Mouse (Mus musculus) urinary bladder, postnatal 4 days (tissue): Measurements from ENCODE around the gene Sh3rf3.
A peak's percentile ranks its signal among the peaks of the same experiment; 100 is the strongest.

ENCODE experiments used
- DNase-seq, 2 experiments: peaks; one replicate each; pipeline ENCODE4 v3.0.0; 2021 to 2022; ENCODE audit warnings: low spot score in 2 of 2

Sh3rf3 gene

DNA sequence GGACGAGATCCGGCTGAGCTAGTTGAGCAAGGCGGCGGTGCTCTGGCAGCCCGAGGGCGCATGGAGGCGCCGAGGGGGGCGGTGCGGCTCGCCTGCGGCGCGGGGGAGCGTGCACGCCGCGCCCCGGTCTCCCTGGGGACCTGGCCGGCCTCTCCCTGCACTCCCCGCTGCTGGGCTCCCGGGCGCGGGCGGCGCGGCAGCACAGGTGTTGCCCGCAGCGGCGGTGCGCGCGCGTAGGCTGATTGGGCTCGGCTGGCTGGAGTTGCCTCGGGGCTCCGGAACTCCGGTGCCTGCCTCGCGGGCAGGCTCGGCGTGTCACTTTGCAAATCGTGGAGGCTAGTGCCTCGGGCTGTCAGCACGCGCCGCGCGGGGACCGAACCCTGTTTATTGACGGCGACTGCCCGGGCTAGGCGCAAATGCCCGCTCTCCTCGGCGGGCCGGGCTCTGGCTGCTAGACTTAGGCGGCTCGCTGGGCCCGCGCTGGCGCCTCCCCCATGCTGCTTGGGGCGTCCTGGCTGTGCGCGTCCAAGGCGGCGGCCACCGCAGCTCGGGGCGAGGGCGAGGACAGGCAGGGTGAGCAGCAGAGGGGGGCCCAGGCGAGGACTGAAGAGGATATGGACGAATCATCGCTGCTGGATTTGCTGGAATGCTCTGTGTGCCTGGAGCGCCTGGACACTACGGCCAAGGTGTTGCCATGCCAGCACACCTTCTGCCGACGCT lies at the start of gene Sh3rf3:
TSS of gene Sh3rf3 (plus strand) at position 279 of the 720 bp plus-strand sequence.
- DNase-seq: peak; percentile 21 to 61

DNA sequence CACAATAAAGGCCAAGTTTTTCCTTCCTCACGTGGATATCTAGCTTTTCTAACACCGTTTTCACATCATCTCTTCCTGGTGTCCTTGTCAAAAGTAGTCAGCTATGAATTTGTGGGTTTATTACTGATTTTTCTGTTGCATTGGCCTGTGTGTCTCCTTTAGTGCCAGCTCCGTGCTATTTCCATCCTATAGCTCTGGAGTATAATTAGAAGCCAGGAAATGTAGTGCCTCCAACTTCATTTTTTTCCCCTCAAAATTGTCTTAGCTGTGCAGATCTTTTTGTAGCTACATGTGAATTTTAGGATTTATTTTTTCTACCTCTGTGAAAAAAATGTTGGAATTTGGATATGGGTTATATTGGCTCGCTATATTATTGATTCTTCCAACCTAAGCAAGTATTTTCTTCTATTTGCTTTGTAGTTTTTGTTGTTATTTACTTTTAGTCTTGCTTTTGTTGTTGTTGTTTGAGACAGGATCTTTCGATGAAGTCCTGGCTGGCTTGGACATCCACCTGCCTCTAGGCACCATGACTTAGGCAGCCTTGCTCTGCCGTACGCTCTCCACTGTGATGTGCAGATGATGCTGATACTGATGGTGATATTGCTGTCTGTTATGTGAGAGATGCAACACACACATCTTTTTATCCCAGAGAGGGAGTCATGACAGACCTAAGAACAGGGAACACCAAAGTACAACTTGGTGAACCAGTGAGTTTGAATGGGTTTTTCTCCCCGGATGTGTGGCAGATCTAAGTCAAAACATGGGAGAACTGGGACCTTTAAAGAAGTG lies 24.5 kb upstream of the Sh3rf3 start:
- DNase-seq: no peak

DNA sequence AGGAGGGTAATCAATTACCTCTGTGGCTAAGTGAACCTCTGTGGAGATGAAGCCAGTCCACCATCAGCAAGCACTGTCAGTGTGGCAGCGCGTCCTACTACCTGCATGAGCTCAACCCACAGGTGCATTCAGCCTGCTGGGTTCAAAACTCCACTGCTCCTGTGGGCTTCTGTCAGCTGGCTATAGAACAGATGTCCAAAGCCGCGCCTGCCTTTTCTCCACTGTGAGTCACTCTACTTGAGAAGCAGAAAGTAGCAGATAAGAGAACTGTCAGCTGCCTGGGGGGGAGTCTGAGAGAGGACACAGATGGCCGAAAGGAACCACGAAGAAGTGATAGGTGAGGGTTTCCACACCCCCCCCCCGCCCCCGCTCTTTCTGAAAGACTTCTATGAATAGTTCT lies 15.6 kb upstream of the Sh3rf3 start:
- DNase-seq: no peak

DNA sequence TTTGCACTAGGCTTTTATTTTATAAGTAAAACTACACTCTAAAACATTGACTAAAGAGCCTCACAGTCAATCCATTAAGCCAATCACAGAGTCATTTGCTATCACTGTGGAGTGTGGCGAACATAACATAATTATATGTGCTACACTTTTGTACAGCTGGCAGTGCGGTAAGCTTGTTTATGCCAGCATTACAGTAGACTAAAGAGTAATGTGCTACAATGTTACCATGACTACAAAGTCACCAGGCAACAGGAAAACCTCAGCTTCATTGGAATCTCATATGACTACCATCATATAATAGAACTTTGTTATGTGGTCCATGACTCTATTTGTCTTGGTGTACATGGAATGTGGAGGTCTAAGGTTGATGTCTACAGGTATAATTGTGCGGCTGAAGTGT lies 15.0 kb upstream of the Sh3rf3 start:
- DNase-seq: no peak

DNA sequence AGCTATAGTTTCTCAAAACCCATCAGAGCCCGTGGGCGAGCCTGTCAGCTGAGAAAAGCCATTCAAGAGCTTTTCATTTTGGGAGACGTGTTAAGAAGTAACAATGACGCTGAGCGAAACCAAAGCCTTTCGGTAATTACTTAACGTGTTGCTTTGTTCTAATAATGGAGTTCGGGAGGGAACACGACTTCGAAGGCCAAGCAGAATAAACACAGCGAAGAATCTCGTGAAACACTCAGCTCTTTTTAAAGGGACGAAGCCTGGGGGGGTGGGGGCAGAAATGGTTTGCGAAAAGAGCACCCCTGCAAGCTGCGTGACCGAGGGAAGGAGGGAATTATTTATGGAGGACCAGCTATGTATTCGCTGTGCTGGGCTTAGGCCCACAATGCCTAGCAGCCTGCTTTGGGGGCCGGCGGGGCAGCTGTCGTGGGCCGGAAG lies 12.1 kb upstream of the Sh3rf3 start:
- no peak for DNase-seq

DNA sequence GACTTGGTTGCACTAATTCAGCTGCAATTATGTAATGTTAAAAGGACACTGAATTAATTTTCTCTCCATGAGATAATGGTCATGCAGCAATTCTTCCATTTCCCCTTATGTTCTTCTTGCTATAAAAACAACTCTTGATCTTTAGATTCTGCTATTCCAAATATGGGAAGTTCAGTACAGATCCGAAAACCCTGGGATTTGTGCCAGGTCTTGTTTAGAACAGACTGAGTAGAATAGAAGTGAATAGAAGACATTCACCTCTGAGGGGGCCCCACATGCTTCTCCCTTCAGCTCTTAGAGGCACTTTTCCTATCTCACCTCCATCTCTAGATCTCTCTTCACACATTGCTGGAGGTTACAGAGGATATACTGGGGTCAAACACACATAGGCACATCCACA lies 10.8 kb upstream of the Sh3rf3 start:
- DNase-seq: no peak

DNA sequence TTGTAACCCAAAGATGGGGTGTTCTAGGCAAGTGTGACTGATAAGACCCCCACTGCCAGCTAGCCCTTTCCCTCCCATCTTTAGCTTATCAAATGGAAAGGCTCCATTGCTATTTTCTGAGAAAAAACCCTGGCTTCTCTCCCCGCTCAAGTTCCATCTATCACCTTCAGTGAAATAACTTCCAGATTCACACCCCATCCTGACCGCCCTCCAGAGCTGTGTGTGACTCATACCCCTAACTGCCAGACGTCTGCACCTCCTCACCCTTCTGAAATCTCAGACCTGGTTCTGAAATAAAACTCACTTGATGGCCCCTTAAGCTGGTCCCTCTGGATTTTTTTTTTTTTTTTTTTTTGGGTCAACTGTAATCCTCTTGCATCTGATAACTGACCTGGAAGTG lies 5.2 kb upstream of the Sh3rf3 start:
- no peak for DNase-seq

DNA sequence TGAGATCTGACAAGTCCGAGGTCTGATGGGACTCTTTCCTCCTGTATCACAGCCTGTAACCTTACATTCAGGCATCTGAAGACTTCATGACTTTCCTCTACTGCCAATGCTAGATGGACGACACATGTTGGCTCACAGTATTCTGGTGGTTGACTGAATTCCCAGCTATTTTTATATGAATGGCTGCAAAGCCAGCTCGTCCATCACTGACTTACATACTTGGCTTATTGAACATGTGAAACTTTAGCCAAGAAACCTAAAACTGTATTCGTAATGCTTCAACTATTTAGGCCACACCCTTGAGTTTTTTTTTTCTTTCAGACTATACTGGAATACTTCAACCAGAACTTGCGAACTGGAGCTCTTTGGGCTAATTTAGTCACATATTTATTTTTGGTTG lies 3.0 kb upstream of the Sh3rf3 start:
- no peak for DNase-seq

DNA sequence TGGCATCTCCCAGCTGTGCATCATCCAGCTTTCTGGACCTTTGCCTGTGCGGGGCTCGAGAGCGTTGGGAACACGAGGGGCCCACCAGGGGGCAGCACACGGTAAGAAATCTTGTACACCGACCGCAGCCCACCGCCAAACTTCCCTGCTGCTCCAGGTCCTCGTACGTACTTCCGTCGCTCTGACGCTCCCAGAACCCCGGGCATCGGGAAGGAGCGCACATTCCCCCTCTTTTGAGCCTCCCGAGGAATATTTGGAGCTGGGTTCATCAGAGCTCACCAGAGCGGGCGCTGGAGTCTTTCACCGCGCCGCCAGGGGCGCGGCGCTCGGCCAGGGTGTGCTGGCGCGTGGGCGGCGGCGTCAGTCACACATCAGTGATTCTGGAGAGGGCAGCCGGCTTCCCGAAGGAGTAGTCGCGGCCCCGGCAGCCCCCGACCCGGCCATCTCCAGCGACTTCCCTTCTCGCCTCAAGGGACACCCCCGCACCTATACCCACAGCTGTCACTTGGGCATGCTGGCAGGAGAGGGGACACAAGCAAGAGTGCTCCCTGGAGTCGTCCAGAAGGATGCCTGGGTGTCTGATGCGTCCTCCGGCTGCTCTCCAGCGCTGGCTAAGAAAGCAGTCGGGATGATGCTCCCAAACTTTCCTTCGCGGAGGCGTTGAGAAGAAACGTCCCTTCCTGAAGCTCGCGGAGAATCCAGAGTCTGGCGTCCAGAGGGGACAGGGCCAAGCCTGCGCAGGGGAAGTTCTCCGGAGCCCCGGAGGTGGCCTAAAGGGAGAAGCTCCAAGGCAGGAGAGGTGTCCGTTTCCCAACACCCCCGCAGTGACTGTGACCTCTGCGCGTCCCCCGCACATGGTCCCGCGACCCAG lies 714 bp upstream of the Sh3rf3 start:
- DNase-seq: peak; percentile 79 to 87

DNA sequence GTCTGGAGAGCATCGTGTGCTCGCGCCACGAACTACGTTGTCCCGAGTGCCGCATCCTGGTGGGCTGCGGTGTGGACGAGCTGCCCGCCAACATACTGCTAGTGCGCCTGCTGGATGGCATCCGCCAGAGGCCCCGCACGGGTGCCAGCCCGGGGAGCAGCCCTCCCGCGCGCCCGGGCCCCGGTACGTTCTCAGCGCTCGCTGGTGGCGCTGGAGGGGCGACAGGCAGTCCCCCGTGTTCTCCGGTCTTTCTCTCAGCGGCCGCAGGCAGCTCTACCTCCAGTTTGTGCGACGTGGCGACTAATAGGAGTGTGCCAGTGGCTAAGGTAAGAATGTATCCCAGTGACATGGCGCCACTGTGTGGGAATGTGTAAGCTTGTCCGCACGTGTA lies 637 bp downstream of the Sh3rf3 start:
- DNase-seq: no peak

DNA sequence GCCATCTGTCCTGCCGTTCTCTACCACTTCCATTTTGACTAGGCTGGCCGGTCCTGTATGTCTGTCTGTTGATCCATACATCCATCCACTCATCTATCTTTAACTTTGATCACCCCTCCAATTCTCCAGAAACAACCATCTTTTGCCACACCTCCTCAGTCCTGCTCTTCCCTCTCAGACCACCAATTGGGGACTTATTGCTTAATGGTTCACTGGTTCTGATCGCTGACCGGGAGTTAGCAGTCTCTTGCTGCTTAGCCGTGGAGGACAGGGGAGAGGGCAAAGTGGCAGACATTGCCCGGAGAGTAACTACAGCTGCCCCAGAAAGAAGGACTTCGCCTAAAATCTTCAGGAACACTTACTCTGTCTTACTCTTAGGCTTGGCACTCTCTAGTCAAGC lies 1.3 kb downstream of the Sh3rf3 start:
- DNase-seq: no peak

DNA sequence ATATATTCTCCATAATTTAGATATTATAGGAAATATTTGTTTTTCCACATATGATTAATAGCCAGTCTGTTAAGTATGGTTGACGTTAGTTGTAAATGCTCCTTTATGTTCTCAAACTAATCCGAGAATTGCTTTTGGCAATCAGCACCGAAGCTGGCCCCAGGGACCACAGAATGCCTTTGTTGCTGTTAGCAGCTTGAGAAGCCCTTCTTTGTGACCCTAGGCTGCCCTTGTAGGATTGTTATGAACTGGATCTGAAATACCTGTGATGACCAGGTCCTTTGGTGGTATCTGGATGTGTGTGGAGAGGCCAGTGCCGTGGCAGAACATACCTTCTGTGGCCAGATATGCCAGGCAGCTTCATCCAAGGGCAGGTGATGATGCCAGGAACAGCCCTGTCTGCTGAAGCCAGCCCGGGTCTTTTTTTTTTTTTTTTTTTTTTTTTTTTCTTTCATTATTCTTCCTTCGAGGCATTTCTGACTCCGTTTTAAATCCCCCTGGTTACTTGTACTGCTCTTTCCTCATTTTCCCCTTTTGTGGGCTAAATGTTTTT lies 10.9 kb downstream of the Sh3rf3 start:
- no peak for DNase-seq

DNA sequence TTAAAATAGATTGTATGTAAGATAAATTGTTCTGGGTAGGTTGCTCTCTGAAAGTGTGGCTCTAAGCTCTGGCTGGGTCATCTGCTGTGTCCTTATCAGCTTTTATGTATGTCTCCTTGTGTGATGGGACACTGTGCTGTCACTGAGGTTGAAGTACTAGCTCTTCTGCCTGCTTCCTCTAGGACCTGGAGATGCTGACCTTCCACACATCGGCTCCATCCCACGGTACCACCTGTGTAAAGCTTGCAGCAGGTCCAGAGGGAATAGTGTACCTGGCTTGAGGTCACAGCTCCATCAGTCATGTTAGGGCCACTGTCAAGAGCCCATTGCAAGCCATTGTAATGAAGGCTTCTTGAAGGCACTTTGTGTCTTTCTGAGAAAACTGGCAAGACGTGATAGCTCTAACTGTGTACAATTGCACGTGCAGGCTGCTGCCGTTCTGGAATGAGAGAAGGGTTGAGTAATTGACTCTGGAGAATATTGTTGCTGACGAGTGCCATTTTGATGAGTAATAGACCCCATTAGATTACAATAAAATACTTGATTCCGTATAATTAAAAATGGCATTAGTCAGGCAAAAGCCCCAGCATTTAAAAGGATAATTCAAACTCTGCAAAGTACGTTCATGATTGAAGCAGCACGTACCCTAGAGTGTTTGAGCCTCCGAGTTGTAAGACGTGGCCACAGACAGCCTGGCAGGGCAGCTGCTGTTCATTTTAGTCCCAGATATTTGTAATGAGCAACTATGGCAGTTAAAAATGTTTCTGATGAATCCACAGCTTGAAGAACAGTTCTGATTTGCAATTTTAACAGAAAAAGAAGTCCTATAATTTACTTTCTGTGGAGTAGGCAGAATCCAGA lies 16.3 kb downstream of the Sh3rf3 start:
- DNase-seq: no peak

DNA sequence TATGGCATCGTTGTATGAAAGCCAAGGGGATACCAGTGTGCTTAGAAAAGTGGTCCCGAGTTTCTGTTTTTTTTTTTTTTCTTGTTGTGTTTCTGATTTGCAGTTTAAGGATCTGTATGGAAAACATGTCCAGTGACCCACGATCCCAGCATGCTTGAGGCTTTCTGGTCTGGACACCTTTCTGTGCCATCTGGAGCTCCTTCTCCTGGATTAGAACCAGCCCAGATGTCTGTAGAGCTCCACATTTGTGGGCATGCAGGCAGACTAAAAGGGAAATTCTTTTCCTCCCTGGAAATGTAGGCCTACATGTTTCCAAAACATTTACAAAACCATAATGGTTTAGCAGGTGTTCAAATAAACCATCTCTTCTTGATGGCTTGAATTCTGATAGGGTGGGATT lies 20.0 kb downstream of the Sh3rf3 start:
- no peak for DNase-seq

DNA sequence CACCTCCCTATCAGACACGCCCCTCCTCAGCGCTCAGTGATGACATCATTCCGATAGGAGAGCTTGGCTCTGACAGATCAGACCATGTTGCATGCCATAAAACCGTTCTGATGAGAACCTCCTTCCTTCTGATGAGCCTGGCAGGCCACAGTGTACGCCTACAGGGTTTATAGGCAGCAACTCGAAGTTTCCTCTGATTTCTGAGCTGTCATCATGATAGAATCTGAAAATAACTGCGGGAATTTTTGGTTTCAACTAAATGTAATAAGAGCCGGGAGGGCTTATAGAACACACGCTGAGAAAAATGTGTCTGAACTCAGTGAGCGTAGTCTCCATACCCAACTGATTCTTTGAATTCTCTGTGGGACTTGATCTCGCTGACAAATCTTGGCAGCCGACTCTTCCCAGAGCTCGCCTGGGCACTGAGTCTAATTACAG lies 20.6 kb downstream of the Sh3rf3 start:
- no peak for DNase-seq

DNA sequence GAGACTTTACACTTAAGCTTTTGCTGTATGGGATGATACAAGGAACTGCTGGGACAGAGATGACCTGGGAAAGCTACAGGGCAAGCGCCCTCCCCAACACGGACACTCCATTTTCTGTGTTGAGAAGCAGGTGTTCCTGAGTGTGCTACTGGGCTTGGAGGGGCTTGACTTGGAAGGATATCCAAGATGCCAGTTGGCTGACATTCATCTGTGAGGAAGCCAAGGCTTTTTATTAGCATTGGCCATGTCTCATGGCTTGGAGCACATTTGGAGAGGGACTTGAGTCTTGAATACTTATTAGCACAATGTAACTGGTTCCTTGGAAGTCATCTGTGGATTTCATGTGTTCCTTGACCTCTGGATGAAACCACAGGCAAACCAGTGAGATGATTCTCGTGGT lies 23.2 kb downstream of the Sh3rf3 start:
- DNase-seq: no peak

DNA sequence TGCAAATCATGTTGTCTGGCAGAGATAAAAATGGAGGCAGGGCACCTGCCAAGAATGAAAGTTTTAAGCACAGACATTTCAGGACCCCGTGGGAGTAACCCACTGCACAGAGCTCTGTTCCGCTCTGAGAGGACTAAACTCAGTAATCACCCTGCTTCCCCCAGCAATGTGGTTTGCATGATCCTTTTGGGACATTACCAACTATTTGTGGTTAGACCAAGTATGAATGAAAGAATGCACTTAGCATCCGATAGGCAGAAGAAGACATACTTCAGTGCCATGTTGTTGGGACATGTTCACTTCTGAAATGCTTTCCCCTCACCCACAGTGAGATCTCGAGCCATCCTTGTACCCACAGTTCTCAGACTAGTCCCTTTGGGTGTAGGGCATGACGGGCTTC lies 24.3 kb downstream of the Sh3rf3 start:
- DNase-seq: no peak

DNA sequence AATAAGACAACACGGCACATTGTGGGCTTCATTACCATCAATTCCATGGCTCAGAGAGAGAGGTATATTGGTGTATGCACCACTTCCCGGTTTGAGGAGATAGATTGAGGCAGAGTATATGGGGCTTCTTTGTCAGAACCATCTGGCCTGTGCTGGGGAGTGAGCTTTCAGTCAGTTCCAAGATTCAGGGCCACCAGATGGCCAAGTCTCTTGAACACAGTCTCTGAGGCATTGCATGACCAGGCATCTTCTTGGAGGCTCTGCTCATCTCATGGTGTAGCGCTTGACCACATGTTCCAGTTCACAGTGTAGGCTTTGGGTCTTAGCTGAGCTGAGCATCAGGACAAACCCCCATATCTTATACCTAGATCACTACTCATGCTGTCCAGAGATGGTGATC lies 28.8 kb downstream of the Sh3rf3 start:
- no peak for DNase-seq

DNA sequence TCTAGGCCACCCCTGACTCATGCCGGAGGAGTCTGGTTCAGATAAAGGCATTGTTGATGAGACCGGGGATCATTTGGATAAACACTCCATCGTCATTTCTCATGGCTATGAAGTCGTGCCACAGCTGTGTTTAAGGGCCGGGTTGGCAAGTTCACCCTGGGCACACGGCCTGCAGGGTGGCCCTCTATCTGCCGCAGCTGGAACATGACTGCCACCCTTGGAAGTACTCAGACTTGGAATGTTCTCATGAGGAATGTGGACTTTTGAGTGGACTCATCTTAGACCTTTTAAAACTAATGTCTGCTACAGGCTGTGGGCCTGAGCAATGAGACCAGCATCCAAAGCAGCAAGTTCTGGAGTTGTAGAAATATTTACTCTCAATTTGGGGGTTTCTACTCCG lies 29.9 kb downstream of the Sh3rf3 start:
- DNase-seq: no peak

DNA sequence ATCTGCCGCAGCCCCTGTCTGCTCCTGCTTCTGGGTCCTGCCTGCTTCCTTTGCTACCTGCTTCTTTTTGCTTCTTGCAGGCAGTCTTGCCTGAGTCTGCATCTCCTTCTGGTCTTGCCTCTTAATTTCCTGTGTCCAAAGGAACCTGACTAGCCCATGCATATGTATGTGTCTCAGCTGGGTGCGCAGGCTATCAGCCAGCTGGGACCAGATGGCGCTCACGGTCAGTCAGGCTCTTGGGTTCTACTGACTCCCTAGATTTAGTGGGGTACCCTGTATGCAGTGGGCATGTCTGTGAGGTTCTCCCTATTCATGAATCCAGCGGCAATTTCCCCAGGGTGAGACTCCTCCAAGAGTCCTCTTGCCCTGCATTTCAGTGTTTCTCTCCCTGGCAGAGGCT lies 35.0 kb downstream of the Sh3rf3 start:
- no peak for DNase-seq

DNA sequence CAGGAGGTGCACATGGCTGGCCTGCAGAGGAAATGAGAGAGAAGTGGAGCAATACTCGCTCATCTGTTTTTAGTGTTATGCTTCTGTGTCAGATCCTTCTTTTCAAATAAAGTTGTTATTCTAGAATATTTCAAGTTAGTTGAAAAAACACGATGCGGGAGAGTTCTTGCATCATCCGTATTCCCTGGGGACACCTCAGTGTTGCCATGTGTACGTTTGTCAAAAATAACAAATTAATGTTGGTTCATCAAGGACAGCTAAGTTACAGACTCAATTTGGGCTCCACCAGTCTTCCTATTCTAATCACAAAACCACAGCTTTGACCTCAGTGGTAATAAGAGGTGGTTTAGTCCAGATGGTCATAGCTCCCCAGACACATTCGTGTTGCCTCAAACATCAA lies 35.4 kb downstream of the Sh3rf3 start:
- DNase-seq: no peak
